Mouse (Mus musculus) colon, adult 2 months (tissue): ENCODE data around the gene Abcg2. TPM values are rescaled to one million over a fixed set of nuclear protein-coding genes. Genes with fewer than 3 reads are reported as not detected.

Experiments used
- polyA plus RNA-seq: library from polyadenylated mRNA; depleted of rRNA; stranded (reverse); fragments of >200 nt; gene quantifications from 2 replicates; pipeline ENCODE4 v1.2.3, GENCODE M21; 2012; rRNA removed

Abcg2 gene
- 13.6 and 16.7 TPM in 2 replicates for polyA plus RNA-seq

GRCm38 (mm10) chr6:58584223-58584622 is at the start of gene Abcg2:
TSS of gene Abcg2 (plus strand) at chr6:58584523.

Other genes with a start within 250 kb of the Abcg2 start
- gene Vmn1r30, start 141.1 kb upstream of the Abcg2 start, polyA plus RNA-seq: not detected in 2 replicates
- gene Vmn1r31, start 109.2 kb upstream of the Abcg2 start, polyA plus RNA-seq: not detected in 2 replicates
- 10.9 and 15.9 TPM in 2 replicates for gene Herc3, start 246.9 kb downstream of the Abcg2 start, polyA plus RNA-seq